Mouse (Mus musculus) ES-Bruce4 (cell line): ENCODE data around the gene Lpp.

Experiments used
- CTCF ChIP-seq: IDR thresholded peaks from one replicate; pipeline ENCODE4 v1.8.1; 2011; ENCODE audit warnings: low read depth, low read length
- POLR2A ChIP-seq: IDR thresholded peaks from one replicate; pipeline ENCODE4 v1.8.1; 2011; ENCODE audit warnings: low read length; ENCODE audit not compliant: insufficient read depth

DNA sequence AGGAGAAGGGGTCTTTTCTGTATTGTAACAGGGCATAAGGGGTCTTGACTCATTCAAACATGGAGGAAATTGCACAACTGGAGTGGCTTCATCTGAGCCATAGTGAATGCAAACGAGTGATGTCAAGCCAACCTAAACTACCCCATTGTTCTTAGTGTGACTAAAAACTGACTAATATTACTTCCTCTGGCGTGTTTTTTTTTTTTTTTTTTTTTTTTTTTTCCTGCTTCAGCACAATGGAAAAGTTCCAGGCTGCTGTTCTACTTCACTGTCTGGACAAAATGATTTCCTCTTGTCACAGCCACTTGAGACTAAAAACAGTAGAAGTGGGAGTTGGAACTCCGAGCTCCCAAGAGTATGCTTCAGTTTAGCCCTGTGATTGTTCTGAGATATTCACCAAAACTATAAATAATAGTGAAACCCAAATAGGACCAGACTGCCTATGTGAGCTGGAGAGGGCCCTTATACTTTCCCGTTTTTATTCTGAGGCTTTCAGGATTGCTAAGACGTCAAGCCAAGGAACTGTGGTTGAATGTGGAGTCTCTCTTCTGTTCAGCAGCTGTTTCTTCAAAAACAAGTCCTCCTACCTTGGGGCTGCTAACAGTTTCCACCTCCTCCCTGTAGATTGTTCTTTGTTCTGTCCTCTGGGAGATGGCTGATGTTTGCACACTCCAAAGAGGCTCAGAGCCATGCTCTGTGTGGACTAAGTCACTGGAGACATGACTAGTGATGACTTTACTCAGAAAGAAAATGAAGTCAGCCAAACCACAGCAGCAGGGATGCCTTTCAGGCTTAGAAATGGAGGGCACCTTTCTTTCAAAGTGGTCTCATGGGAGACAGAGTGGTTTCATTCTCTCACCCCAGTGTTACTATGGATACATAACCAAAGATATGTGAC, 617.9 kb downstream of the Lpp start:
- TF ChIP-seq CTCF (no peak), POLR2A (no peak)
